ENCODE assay signal across 14 mouse cellular contexts in genomic region chr11:113782006-113782405, GRCm38 (mm10). TPM values are rescaled to one million over a fixed set of nuclear protein-coding genes. Genes with fewer than 3 reads are reported as not detected.
DNase-seq lines count a peak whose midpoint lies in the region; ATAC-seq lines count a peak whose summit lies in the region.
"Had no signal": no experiment of that assay in that cellular context is flagged by ENCODE, and none has a peak within 500 bp of the region (broad histone marks: within the 10 kb centered on the region; RNA-seq: fewer than 3 reads in every experiment).

No protein-coding gene starts in this region.

- H3K27ac ChIP-seq in midbrain, embryonic 10.5 days (replicated peaks) = peak overlapping the region; percentile 39; the same call in 1 of the 2 replicates
- no peak overlapping the region for H3K27ac ChIP-seq in midbrain, embryonic 15.5 days
- H3K27ac ChIP-seq in forebrain, embryonic 14.5 days (ENCODE audit: low read depth, low read length) = peak overlapping the region; percentile 58
- H3K27ac ChIP-seq in midbrain, embryonic 13.5 days = peak overlapping the region; percentile 11; the same call in 1 of the 2 replicates
- H3K27ac ChIP-seq: intestine, embryonic 15.5 days had no signal

- H3K36me3 ChIP-seq in midbrain, embryonic 10.5 days = no peaks in the 10 kb centered on the region
- H3K36me3 ChIP-seq in midbrain, embryonic 15.5 days (replicated peaks) = no peaks in the 10 kb centered on the region
- H3K36me3 ChIP-seq in forebrain, embryonic 14.5 days (ENCODE audit: control insufficient read depth, insufficient read depth, low read length) = no peaks in the 10 kb centered on the region
- H3K36me3 ChIP-seq in midbrain, embryonic 13.5 days = no peaks in the 10 kb centered on the region
- H3K36me3 ChIP-seq: intestine, embryonic 15.5 days had no signal

- peak; percentile 53 for DNase-seq in embryo, embryonic 10.5 days (ENCODE audit: low spot score)
- no peak for DNase-seq in embryo, embryonic 10 days (ENCODE audit: low spot score)
- no peak for DNase-seq in midbrain, embryonic 10.5 days (ENCODE audit: low spot score)
- peak; percentile 72 for DNase-seq in forebrain, embryonic 14.5 days (ENCODE audit: low spot score)
- no peak for DNase-seq in ovary, postnatal 10 days (ENCODE audit: low spot score)
- DNase-seq in spleen, postnatal 36 days (ENCODE audit: low spot score in 2 of 2) = no peak
- DNase-seq: adrenal gland, postnatal 36 days; cerebellum, adult 8-10 months; gastrocnemius, postnatal 10 days; lung, postnatal 14 days; thymus, adult 18-20 months had no signal

- H3K4me3 ChIP-seq in midbrain, embryonic 10.5 days = no peak overlapping the region
- no peak overlapping the region for H3K4me3 ChIP-seq in midbrain, embryonic 15.5 days
- no peak overlapping the region for H3K4me3 ChIP-seq in forebrain, embryonic 14.5 days (ENCODE audit: low read depth, low read length)
- no peak overlapping the region for H3K4me3 ChIP-seq in midbrain, embryonic 13.5 days (replicated peaks)
- H3K4me3 ChIP-seq: intestine, embryonic 15.5 days had no signal

- 73% methylated on average over 2 of the region's 2 CpGs for WGBS in midbrain, embryonic 10.5 days
- WGBS in midbrain, embryonic 15.5 days = 54% methylated on average over 2 of the region's 2 CpGs
- 38% methylated on average over 2 of the region's 2 CpGs for WGBS in forebrain, embryonic 14.5 days
- WGBS in midbrain, embryonic 13.5 days = 61% methylated on average over 2 of the region's 2 CpGs

- peaks cover 84% of the 10 kb centered on the region for H3K4me1 ChIP-seq in midbrain, embryonic 10.5 days
- peaks cover 33% of the 10 kb centered on the region for H3K4me1 ChIP-seq in midbrain, embryonic 15.5 days
- peaks cover 28% of the 10 kb centered on the region for H3K4me1 ChIP-seq in forebrain, embryonic 14.5 days (ENCODE audit: control insufficient read depth, insufficient read depth, low read length)
- H3K4me1 ChIP-seq in midbrain, embryonic 13.5 days (replicated peaks) = peaks cover 59% of the 10 kb centered on the region

- H3K27me3 ChIP-seq in midbrain, embryonic 10.5 days (ENCODE audit: low read depth, poor library complexity, severe bottlenecking) = no peaks in the 10 kb centered on the region
- no peaks in the 10 kb centered on the region for H3K27me3 ChIP-seq in midbrain, embryonic 15.5 days (replicated peaks)
- no peaks in the 10 kb centered on the region for H3K27me3 ChIP-seq in forebrain, embryonic 14.5 days (replicated peaks; ENCODE audit: control insufficient read depth, insufficient read depth, low read length)
- no peaks in the 10 kb centered on the region for H3K27me3 ChIP-seq in midbrain, embryonic 13.5 days
- H3K27me3 ChIP-seq: intestine, embryonic 15.5 days had no signal

- ATAC-seq in midbrain, embryonic 15.5 days (replicated peaks) = no peak
- no peak for ATAC-seq in forebrain, embryonic 14.5 days
- ATAC-seq in midbrain, embryonic 13.5 days = no peak
- ATAC-seq: intestine, embryonic 15.5 days had no signal

- H3K9ac ChIP-seq in midbrain, embryonic 15.5 days = no peak overlapping the region
- H3K9ac ChIP-seq in forebrain, embryonic 14.5 days (ENCODE audit: low read length) = no peak overlapping the region
- H3K9ac ChIP-seq in midbrain, embryonic 13.5 days (replicated peaks) = no peak overlapping the region
- H3K9ac ChIP-seq: intestine, embryonic 15.5 days had no signal

- H3K4me2 ChIP-seq in midbrain, embryonic 15.5 days = no peak overlapping the region
- no peak overlapping the region for H3K4me2 ChIP-seq in forebrain, embryonic 14.5 days (ENCODE audit: low read length)
- no peak overlapping the region for H3K4me2 ChIP-seq in midbrain, embryonic 13.5 days (replicated peaks)
- H3K4me2 ChIP-seq: intestine, embryonic 15.5 days had no signal

- H3K9me3 ChIP-seq in midbrain, embryonic 10.5 days (replicated peaks) = no peaks in the 10 kb centered on the region
- H3K9me3 ChIP-seq in midbrain, embryonic 15.5 days = no peaks in the 10 kb centered on the region
- no peaks in the 10 kb centered on the region for H3K9me3 ChIP-seq in forebrain, embryonic 14.5 days (replicated peaks; ENCODE audit: control insufficient read depth, low read length)
- no peaks in the 10 kb centered on the region for H3K9me3 ChIP-seq in midbrain, embryonic 13.5 days
- H3K9me3 ChIP-seq: intestine, embryonic 15.5 days had no signal

RNA-seq across cellular contexts. Expression of gene Cdc42ep4, which starts 30.3 kb away (rescaled TPM):
- 91.4 and 105 TPM in 2 replicates for polyA plus RNA-seq in midbrain, embryonic 10.5 days (2016; fragmentation: Nextera tagmentation; extraction: Ambion mirVana)
- polyA plus RNA-seq in midbrain, embryonic 15.5 days (2015; fragmentation: Nextera tagmentation; extraction: Ambion mirVana) = 72.0 and 72.4 TPM in 2 replicates
- polyA plus RNA-seq in forebrain, embryonic 14.5 days (2014; fragmentation: Nextera tagmentation; extraction: Ambion mirVana) = 52.4 and 61.5 TPM in 2 replicates
- polyA plus RNA-seq in midbrain, embryonic 13.5 days (2015; fragmentation: Nextera tagmentation; extraction: Ambion mirVana) = 80.0 and 82.7 TPM in 2 replicates

Comparison
In these comparisons a context has a peak if more than half of its experiments do, and no peak if none do; other contexts are left out.
1. DNase-seq: peak in embryo, embryonic 10.5 days (single experiment) and forebrain, embryonic 14.5 days (single experiment); none in embryo, embryonic 10 days (single experiment), midbrain, embryonic 10.5 days (single experiment), ovary, postnatal 10 days (single experiment) and spleen, postnatal 36 days (0 of 2).